13 mouse cellular contexts compared by ENCODE assay signal in the genomic region with DNA sequence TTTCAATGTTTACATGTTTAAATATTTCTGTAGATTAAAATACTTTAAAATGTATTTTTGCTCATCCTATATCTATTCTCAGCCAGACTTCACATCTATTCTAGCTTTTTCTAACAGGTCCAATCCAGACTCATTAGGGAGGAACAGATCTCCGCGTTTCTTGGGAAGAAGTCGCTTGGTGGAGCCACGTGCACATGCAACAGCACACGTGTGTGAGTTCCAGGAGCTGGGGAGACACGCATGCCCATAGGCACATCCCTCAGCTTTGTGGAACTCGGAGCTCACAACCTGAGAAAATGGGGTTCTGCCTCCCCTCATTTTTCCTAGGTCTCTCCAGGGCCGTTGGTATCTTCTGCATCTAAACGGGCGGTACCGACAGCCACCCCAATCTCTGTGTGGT.
"Had no signal": no experiment of that assay in that cellular context is flagged by ENCODE, and none has a peak within 500 bp of the region (broad histone marks: within the 10 kb centered on the region; RNA-seq: fewer than 3 reads in every experiment).

No protein-coding gene starts in this region.

- H3K4me1 ChIP-seq: liver, embryonic 12.5 days; neural tube, embryonic 12.5 days had no signal

- H3K9ac ChIP-seq: liver, embryonic 12.5 days; liver, embryonic 14.5 days; lung, embryonic 14.5 days; midbrain, embryonic 12.5 days; neural tube, embryonic 12.5 days had no signal

- H3K4me3 ChIP-seq: liver, embryonic 12.5 days; midbrain, embryonic 10.5 days; midbrain, embryonic 12.5 days; neural tube, embryonic 12.5 days had no signal

- H3K27me3 ChIP-seq: liver, embryonic 12.5 days; neural tube, embryonic 12.5 days had no signal

- H3K4me2 ChIP-seq: liver, embryonic 12.5 days; lung, embryonic 14.5 days; midbrain, embryonic 12.5 days; neural tube, embryonic 12.5 days had no signal

- H3K36me3 ChIP-seq: liver, embryonic 12.5 days; midbrain, embryonic 10.5 days; midbrain, embryonic 12.5 days; neural tube, embryonic 12.5 days had no signal

- H3K9me3 ChIP-seq: liver, embryonic 12.5 days; midbrain, embryonic 10.5 days; midbrain, embryonic 12.5 days; neural tube, embryonic 12.5 days had no signal

- DNase-seq: lung, adult 18-20 months; lung, embryonic 14.5 days; lung, postnatal 10 days; midbrain, embryonic 14.5 days; thymus, adult 18-20 months; thymus, postnatal 14 days; thymus, postnatal 36 days had no signal

- H3K27ac ChIP-seq: liver, embryonic 12.5 days; liver, embryonic 14.5 days; midbrain, embryonic 12.5 days; neural tube, embryonic 12.5 days had no signal

- ATAC-seq: liver, embryonic 12.5 days; midbrain, embryonic 16.5 days had no signal
